Mouse (Mus musculus): ENCODE measurements around the gene Echs1. TPM values are rescaled to one million over a fixed set of nuclear protein-coding genes. Genes with fewer than 3 reads are reported as not detected.

Gene Echs1
- total RNA-seq, 2 experiments from 2014 or later: 60.2 to 61.0 TPM

GRCm38 (mm10) chr7:140115583-140116328, 520 bp downstream of the Echs1 start, which contains the start of gene Paox:
Paox (plus strand) TSS chr7:140115799.
- peak; percentile 40 to 52 for DNase-seq

GRCm38 (mm10) chr7:140111943-140112342, 4.3 kb downstream of the Echs1 start:
- DNase-seq: no peak

GRCm38 (mm10) chr7:140104009-140104408, 12.3 kb downstream of the Echs1 start:
- DNase-seq: no peak

DNA sequence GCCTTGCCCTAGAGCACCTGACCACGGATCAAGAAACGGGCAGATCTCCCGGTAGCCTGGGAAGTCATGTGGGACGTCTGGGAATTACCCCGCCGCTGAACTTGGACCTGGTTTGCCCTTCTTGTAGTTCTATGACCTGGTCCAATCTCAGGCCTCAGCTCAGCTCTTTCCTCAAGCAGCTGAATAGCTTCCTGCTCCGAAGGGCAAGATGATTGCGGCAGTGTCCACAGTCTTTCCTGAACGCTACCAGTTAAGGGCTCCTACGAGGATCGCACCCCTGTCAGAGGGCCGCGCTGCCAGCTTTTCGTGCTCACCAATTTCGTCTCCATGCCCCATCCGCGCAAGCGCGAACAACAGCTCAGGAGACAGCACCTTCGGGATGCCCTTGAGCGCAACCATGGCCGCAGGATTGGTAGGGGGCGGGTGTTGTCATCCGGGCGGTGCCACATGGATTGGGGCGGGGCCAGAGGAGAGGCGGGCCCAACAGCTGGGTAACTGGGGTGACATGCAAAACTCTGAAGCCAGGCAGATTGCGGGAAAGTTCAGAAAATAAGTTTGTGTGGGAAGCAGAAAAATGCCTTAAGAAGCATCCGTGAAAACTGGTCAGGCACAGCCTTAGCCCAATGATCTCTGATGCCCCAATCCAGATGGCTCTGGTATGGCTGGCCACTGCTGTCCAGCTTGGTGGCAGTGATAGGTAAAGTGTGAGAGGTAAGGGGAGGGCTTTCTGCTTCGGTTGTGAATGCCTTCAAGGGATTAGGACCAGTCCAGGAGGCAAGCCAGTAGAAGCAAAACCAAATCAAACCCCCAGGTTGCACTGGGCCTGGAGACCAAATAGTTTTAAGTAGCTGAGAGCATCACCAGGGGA, 14.0 kb downstream of the Echs1 start, which contains the start of gene Fuom:
Gene Fuom (minus strand): TSS at position 449 of the 868 bp plus-strand sequence.
- peak; percentile 79 to 85 for DNase-seq

GRCm38 (mm10) chr7:140101498-140101897, 14.8 kb downstream of the Echs1 start:
- no peak for DNase-seq

GRCm38 (mm10) chr7:140098466-140098865, 17.8 kb downstream of the Echs1 start:
- DNase-seq: no peak

- no peak for DNase-seq
Observed at GRCm38 (mm10) chr7:140096055-140096454, 20.2 kb downstream of the Echs1 start.

DNA sequence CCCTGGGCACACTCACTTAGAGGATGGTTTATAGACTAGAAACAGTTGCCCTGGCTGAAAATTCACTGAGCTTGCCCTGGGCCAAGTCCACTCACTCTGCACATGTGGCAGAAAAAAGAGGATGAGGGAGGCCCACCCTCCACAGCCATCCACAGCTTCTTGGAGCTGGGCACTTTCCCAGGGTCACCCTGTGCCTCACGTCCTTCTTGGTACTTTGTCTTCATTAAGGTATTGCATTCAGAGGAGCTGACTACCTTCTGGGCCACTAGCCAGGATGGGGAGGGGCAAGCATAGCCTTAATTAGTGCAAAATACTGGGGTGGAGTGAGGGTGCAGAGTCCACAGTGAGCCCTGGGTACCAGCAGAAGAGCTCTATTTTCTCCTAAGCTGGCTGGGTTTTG, 20.7 kb downstream of the Echs1 start:
- DNase-seq: no peak

DNA sequence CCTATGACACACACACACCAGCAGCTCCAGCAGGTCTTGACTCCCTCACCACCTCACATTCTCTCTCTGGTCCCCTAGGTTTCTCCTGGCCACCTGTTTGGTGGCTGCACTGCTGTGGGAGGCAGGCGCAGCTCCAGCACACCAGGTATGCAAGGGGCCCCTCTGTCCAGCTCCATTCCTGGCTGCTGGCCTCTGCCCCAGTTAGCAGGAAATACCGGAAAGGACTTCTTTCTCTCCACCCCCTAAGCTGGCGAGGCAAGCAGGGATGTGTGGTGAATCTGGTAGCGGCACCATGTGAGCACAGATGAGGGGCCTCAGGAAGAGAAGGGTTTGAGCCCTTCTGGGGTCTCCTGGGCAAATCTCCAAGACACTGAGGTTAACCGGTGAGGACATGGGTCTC, 21.3 kb downstream of the Echs1 start:
- DNase-seq: no peak

DNA sequence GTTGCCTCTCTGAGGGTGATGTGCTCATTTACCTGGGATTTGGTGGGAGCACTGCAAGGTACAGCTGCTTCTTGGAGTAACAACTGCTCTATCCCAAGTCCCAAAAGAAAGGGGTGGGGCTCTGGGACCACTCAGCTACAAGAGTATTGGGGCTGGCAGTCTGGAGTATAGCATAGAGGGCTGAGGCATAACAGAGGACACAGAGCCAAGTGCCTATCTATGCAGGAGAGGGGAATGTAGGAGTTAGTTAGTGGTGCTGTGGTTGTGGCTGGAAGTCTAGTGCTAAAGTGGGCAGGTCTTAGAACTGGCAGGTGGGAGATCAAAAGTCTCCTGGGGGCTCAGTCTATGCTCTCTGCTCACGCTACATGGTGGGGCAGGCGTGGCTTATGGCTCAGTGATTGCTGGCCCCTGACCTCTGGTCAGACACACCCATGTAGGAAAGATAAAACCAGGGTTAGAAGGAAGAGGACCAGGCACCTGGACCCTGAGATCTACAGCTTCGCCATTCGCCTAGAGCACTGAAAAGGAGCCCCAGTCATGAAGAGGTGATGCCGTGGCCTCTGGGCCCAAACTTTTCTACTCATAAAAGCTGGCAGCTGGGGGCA, 23.2 kb downstream of the Echs1 start, which contains the start of gene Prap1:
Gene Prap1 (plus strand): TSS at position 472 of the 605 bp plus-strand sequence.
- no peak for DNase-seq

DNA sequence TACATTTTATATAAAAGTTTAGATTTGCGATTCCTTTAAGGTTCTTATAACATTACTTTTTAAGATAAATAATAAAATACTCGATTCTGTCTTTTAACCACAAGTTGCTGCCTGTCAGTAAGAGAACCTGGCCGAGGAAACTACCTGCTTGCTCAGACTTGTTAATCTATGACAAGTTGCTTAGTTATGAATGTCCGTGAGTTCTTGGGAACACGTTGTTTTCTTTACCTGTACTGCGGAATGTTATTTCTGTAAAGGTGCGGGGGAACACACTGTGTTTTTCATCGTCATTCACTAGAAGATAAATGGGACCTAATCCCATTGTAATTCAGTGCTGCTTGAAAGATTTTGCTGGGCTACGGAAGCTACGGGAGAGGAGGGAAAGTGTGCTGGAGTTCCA, 25.7 kb downstream of the Echs1 start:
- DNase-seq: no peak

DNA sequence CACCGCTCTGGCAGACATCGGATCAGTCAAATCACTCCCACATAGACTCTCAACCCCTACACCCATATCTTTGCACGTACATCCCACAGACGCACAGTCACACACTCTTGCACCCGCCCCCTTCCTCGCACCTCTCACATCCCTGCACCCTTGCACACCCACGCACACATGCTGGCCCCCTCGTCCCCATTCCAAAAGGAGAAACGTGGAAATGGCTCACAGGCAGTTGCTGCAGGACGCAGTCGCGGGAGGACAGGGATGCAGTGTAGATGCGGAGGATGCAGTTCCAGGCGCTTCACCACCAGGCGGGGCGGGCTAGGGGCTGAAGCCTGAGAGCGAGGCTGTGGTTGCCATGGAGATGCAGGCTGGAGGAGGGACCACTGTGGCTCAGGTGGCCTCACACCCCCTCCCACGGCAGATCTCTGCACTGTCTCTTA, 34.0 kb downstream of the Echs1 start, which contains the start of gene Caly:
Gene Caly (minus strand): TSS at position 307 of the 437 bp plus-strand sequence.
- DNase-seq: peak; percentile 85 to 88

DNA sequence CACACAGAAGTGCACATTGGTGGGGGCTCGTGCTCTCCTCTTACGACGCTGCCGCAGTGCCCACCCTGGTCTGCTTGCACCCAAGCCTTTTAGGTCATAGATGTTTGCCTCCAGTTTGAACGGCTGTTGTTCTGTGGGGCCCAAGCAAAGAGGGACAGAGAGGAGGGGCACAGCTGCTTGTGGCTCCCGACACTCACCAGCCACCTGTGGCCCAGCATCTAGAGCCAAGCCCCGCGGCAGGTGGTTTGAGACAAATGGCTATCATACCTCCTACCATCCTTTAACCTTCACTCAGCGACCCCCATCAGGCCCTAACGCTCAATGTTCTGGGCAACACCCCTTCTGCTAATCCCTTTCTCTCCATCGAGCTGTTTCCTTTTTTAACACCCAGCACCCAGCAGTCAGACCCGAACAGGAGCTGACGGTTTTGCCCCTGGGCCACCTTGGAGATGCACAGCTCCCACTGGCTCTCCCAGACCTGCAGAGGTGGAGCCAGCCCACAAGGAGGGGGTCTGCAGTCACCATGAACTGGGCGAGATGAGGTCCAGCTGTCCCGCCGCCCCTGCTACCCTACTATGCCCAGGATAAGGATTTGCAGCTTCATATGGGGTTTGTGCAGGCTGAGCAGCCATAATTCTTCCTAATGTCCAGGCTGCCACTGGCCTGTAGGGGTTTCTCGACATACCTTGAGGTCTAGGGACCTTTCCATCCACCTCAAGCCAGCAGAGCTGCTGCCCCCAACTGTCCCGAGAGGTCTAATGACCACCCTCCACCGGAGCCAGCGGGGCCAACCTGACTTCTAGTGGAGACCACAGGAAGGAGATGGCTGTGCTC, 34.7 kb downstream of the Echs1 start:
- DNase-seq: peak; percentile 49 to 56

DNA sequence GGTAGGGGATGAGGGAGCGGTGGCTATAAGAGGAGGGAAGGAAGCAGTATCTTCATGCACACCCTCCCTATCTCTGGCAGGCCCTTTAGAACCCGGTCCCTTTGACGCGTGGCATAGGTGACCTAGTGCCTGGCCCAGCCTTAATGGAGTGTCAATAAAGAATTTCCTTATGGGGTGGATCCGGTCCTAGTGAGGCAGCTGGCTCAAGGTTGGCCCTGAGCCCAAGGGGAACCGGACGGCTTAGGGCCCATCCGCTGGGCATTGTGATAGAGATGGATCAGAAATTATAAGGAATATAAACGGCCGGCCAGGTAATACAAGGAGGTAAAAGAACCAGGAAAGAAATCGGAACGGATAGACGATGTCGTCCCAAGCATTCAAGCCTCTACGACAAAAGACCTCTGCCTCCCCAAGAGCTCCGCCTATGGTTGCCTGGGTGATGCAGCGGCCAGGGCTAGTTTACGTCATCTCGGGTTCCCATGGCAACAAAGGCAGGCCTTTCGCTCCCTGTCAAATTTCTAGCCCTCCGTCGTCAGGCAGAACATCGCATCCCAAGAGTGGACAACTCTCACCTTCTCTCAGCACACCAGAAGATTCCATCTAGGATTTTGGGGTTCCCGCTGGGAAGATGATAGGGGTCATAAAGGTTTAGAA, 35.6 kb downstream of the Echs1 start:
- DNase-seq: peak; percentile 88 to 90

GRCm38 (mm10) chr7:140078711-140079110, 37.6 kb downstream of the Echs1 start:
- DNase-seq: peak; percentile 68 to 71

DNA sequence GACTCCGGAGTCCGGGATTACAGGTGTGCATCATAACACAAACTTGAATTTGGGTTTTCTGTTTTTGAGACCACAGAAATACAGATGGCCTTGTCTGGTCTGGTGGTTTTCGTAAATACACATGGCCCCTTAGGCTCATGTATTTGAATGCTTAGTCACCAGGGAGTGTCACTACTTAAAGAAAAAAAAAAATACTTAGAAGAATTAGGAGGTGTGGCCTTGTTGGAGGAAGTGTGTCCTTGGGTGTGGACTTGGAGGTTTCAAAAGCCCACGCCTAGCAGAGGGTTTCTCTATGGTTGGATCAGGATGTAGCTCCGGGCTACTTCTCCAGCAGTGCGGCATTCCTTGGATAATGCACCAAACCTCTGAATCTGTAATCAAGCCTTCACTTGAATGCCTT, 38.6 kb downstream of the Echs1 start:
- no peak for DNase-seq

- no peak for DNase-seq
Observed at GRCm38 (mm10) chr7:140070042-140070711, 46.1 kb downstream of the Echs1 start.

- DNase-seq: no peak
Observed at GRCm38 (mm10) chr7:140067397-140067796, 48.9 kb downstream of the Echs1 start.

DNA sequence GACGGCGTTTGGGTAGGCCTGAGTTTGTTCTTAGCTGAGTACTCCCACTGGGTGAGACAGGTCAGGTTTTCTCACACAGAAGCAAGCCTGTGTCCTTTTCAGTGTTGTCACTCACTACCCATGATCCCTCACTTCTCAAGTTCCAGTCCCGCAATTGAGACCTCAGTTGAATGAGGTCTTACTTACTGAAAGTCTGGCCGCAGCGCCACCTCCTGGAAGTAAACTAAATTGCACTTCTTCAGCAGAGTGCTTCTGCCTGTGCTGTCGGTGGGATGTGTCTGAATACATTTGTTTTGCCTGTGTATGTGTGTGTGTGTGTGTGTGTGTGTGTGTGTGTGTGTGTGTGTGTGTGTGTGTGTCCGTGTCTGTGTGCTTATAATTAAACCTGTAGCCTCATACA, 53.2 kb downstream of the Echs1 start:
- peak; percentile 56 to 68 for DNase-seq

GRCm38 (mm10) chr7:140062307-140062706, 54.0 kb downstream of the Echs1 start:
- DNase-seq: no peak

- no peak for DNase-seq
Observed at GRCm38 (mm10) chr7:140061832-140062130, 54.5 kb downstream of the Echs1 start.
